Mouse (Mus musculus) thymus, postnatal 36 days (tissue): Measurements from ENCODE around the gene Chd9.
"Not testable (repeated sequence)": the region's sequence is repeated elsewhere in the genome, so short reads cannot be mapped to it uniquely, and the experiment has no call there.

Experiments used
- DNase-seq, 2 experiments: peaks; one replicate each; pipeline ENCODE4 v3.0.0; 2022; ENCODE audit warnings: mixed read lengths in 2 of 2

The Chd9 gene

GRCm38 (mm10) chr8:90871375-90872080 is 43.4 kb downstream of the Chd9 start:
- DNase-seq: no peak

- DNase-seq: no peak
Measured at GRCm38 (mm10) chr8:90873051-90873450, 44.9 kb downstream of the Chd9 start.

- peak in 1 of 2 experiments; percentile 34 for DNase-seq
Measured at GRCm38 (mm10) chr8:90876213-90876721, 48.1 kb downstream of the Chd9 start.

- DNase-seq: peak; percentile 71 to 80
Measured at GRCm38 (mm10) chr8:90876722-90877429, 48.7 kb downstream of the Chd9 start.

GRCm38 (mm10) chr8:90877430-90877975 is 49.4 kb downstream of the Chd9 start:
- DNase-seq: no peak

- no peak for DNase-seq
Measured at GRCm38 (mm10) chr8:90878551-90878950, 50.4 kb downstream of the Chd9 start.

GRCm38 (mm10) chr8:90880041-90880440 is 51.9 kb downstream of the Chd9 start:
- no peak for DNase-seq

GRCm38 (mm10) chr8:90881181-90881580 is 53.0 kb downstream of the Chd9 start:
- no peak for DNase-seq

GRCm38 (mm10) chr8:90882088-90882691 is 54.0 kb downstream of the Chd9 start:
- DNase-seq: no peak

GRCm38 (mm10) chr8:90885671-90886368 is 57.7 kb downstream of the Chd9 start:
- no peak for DNase-seq

- DNase-seq: not testable (repeated sequence)
Measured at GRCm38 (mm10) chr8:90886369-90886712, 58.2 kb downstream of the Chd9 start.

GRCm38 (mm10) chr8:90887328-90887727 is 59.2 kb downstream of the Chd9 start:
- DNase-seq: not testable (repeated sequence)

- DNase-seq: no peak
Measured at GRCm38 (mm10) chr8:90891872-90892578, 63.9 kb downstream of the Chd9 start.

GRCm38 (mm10) chr8:90892579-90892919 is 64.4 kb downstream of the Chd9 start:
- no peak for DNase-seq

- no peak for DNase-seq
Measured at GRCm38 (mm10) chr8:90894231-90894914, 66.2 kb downstream of the Chd9 start.

- DNase-seq: no peak
Measured at GRCm38 (mm10) chr8:90897343-90897742, 69.2 kb downstream of the Chd9 start.

GRCm38 (mm10) chr8:90898578-90898977 is 70.4 kb downstream of the Chd9 start:
- no peak for DNase-seq

GRCm38 (mm10) chr8:90902002-90902401 is 73.8 kb downstream of the Chd9 start:
- DNase-seq: no peak

GRCm38 (mm10) chr8:90904171-90904706 is 76.1 kb downstream of the Chd9 start:
- DNase-seq: no peak

- DNase-seq: no peak
Measured at GRCm38 (mm10) chr8:90906922-90907321, 78.8 kb downstream of the Chd9 start.

GRCm38 (mm10) chr8:90907516-90907847 is 79.3 kb downstream of the Chd9 start:
- DNase-seq: no peak
